Mouse (Mus musculus) testis, adult 10 weeks (tissue): Measurements from ENCODE around the gene Sympk. TPM values are rescaled to one million over a fixed set of nuclear protein-coding genes. Genes with fewer than 3 reads are reported as not detected.

Experiments used
- polyA plus RNA-seq: library from polyadenylated mRNA; stranded (reverse); fragments of 350-450 nt; fragmentation: Illumina TruSeq; extraction: RNeasy Lipid Tissue Mini Kit (QIAGEN cat#74804); gene quantifications from one replicate; pipeline ENCODE4 v1.2.3, GENCODE M21; 2014; ENCODE audit warnings: low read depth, low replicate concordance

Sympk gene
- polyA plus RNA-seq: 12.0 TPM

GRCm38 (mm10) chr7:19024096-19024506 lies at the start of gene Sympk:
Sympk (plus strand) TSS chr7:19024377.

GRCm38 (mm10) chr7:18987100-18987499 lies 37.1 kb upstream of the Sympk start, which contains the start of gene Nanos2:
Nanos2 (plus strand) TSS chr7:18987400.

DNA sequence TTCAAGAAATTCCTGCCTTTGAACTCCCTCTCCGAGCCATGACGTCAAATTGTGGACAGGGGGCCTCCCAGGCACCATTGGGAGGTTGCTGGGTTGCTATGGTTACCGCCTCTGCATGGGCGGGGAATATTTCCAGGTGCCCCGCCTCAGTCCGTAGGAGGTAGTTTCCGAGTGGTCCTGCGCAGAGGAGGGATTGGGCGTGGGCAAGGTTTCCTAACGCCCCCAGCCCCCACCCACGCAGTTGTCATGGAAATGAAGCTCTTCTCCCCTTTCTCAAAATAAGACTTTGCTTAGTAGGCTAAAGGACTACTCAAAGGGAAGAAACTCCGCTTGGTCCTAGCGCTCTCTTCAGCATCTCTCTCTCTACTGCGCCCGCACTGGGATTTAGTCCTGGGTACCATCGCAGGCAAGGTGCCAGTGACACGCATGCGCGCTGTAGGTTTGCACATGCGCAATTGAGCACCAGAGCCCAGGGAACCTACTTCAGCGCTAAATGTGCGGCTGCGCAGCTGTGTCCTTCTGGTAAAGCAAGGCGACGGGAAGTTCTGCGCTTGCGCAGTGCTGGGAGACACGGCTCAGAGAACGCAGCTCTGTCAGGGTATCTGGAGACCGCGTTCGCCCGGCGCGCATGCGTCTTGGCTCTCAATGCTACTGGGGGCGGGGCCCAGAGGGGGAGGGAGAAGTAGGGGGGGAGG lies 33.4 kb upstream of the Sympk start, which contains the start of gene Mypop:
Gene Mypop, plus strand, starts transcription at position 645 of the 695 bp plus-strand sequence.

GRCm38 (mm10) chr7:19003902-19004630 lies 20.1 kb upstream of the Sympk start, which contains the start of gene Irf2bp1:
Irf2bp1 (plus strand) TSS chr7:19004044.

DNA sequence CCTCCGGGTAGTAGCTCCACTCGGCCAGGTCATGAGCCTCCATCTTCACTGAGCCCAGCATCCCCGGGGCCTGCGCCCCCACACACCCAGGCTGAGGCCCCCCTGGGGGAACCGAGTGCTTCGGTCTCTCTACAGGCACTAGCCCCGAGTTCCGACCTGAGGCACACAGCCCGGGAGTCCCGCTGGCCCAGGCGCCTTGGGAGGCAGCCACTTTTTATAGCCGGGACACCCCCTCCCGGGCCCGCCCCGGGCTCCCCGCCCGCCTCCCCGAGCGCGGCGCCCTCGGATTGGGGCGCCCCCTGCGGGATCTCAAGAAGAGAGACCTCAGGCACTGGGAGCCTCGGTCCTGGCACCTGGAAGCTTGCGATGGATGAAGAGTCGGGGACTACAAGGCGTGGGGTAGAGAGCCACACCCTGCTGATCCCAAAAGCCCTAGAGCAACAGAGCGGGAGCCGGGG lies 791 bp upstream of the Sympk start, which contains the start of gene Foxa3:
Gene Foxa3, minus strand, starts transcription at position 182 of the 458 bp plus-strand sequence.

GRCm38 (mm10) chr7:19054047-19054776 lies 30.0 kb downstream of the Sympk start, which contains the start of gene Rsph6a:
Rsph6a (plus strand) TSS chr7:19054690.

DNA sequence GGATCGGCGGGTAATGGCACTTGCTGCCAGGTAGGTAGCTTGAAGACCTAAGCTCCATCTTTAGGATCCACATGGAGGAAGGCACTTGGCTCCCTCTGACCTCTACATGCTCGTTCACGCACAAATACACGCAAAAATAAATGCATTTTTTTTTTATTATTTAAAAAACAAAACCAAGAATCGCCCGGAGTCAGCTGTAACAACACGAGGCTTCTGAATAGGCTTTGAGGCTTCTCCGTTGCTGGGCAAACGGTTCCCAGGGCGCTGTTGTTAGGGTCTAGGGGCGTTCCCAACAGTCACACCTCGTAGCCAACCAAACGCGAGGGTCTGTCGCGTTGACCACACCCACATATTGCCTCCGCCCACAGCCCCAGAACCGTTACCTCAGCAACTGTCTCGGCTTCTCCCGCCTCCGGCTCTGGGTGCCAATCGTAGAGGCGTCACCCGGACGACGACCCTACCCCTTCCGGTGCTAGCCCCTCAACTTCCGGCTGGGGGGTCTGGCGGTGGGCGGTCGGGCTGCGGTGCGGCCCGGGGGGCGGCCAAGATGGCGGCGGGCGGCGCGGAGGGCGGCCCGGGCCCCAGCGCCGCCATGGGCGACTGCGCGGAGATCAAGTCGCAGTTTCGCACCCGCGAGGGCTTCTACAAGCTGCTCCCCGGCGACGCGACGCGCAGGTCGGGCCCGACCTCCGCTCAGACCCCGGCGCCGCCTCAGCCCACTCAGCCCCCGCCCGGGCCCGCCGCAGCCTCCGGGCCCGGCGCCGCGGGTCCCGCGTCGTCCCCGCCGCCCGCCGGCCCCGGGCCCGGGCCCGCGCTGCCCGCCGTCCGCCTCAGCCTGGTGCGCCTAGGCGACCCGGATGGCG lies 51.8 kb downstream of the Sympk start, which contains the start of gene Dmwd:
Gene Dmwd, plus strand, starts transcription at position 505 of the 863 bp plus-strand sequence.

GRCm38 (mm10) chr7:19083701-19084100 lies 59.5 kb downstream of the Sympk start, which contains the start of gene Dmpk:
Dmpk (plus strand) TSS chr7:19083849.

DNA sequence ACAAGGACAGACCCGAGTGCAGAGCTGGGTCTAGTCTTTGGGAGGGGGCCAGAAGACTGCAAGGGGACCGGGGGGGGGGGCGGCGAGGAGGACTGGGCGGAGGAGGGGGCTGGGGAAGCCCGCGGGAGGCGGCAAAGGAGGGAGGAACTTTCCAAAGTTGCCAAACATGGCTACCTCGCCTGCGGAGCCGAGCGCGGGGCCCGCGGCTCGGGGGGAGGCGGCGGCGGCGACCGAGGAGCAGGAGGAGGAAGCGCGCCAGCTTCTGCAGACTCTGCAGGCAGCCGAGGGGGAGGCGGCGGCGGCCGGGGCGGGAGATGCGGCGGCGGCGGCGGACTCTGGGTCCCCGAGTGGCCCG lies 70.3 kb downstream of the Sympk start, which contains the start of gene Six5:
Gene Six5, plus strand, starts transcription at position 124 of the 355 bp plus-strand sequence.

Other genes with a start within 250 kb of the Sympk start
- 3.5 TPM for gene Psg19, start 225.9 kb upstream of the Sympk start, polyA plus RNA-seq
- 1.5 TPM for gene Psg17, start 202.8 kb upstream of the Sympk start, polyA plus RNA-seq
- gene Mill2, start 184.4 kb upstream of the Sympk start, polyA plus RNA-seq: 1.1 TPM
- not detected for gene Pglyrp1, start 153.0 kb upstream of the Sympk start, polyA plus RNA-seq
- 2.5 TPM for gene Ccdc61, start 114.0 kb upstream of the Sympk start, polyA plus RNA-seq
- 0.66 TPM for gene Nova2, start 98.5 kb upstream of the Sympk start, polyA plus RNA-seq
- gene Nanos2, start 37.0 kb upstream of the Sympk start, polyA plus RNA-seq: not detected
- 1.3 TPM for gene Mypop, start 33.1 kb upstream of the Sympk start, polyA plus RNA-seq
- 0.39 TPM for gene Irf2bp1, start 20.3 kb upstream of the Sympk start, polyA plus RNA-seq
- 0.42 TPM for gene Foxa3, start 839 bp upstream of the Sympk start, polyA plus RNA-seq
- 9.7 TPM for gene Rsph6a, start 30.3 kb downstream of the Sympk start, polyA plus RNA-seq
- gene Dmwd, start 51.9 kb downstream of the Sympk start, polyA plus RNA-seq: 2.8 TPM
- 2.4 TPM for gene Dmpk, start 59.5 kb downstream of the Sympk start, polyA plus RNA-seq
- 0.25 TPM for gene Six5, start 70.2 kb downstream of the Sympk start, polyA plus RNA-seq
- 5.8 TPM for gene Gm4969, start 94.0 kb downstream of the Sympk start, polyA plus RNA-seq
- 0.88 TPM for gene Fbxo46, start 95.5 kb downstream of the Sympk start, polyA plus RNA-seq
- gene Qpctl, start 124.9 kb downstream of the Sympk start, polyA plus RNA-seq: 3.1 TPM
- 5.1 TPM for gene Snrpd2, start 125.3 kb downstream of the Sympk start, polyA plus RNA-seq
- 3.4 TPM for gene Gipr, start 141.8 kb downstream of the Sympk start, polyA plus RNA-seq
- 0.31 TPM for gene Eml2, start 152.0 kb downstream of the Sympk start, polyA plus RNA-seq
- 2.3 TPM for gene Gpr4, start 188.2 kb downstream of the Sympk start, polyA plus RNA-seq
- 3.4 TPM for gene Opa3, start 204.0 kb downstream of the Sympk start, polyA plus RNA-seq
- 50.9 TPM for gene Vasp, start 247.4 kb downstream of the Sympk start, polyA plus RNA-seq